Mouse (Mus musculus): Measurements from ENCODE around the gene Slc9a9. TPM values are rescaled to one million over a fixed set of nuclear protein-coding genes. Genes with fewer than 3 reads are reported as not detected.

Slc9a9 gene
- polyA plus RNA-seq, 1 experiment from 2014 or later: 1.6 TPM

GRCm38 (mm10) chr9:94656265-94656664 is 13.4 kb upstream of the Slc9a9 start:
- ATAC-seq (ENCODE audit: low read depth): no peak
- 78% methylated on average over 4 of the region's 4 CpGs for WGBS (ENCODE audit: insufficient replicate concordance)

GRCm38 (mm10) chr9:94659401-94660152 is 10.1 kb upstream of the Slc9a9 start:
- no peak for DNase-seq
- Histone ChIP-seq H3K4me3 (replicated peaks) (no peak overlapping the region), H3K4me2 (no peak overlapping the region), H3K4me1 (replicated peaks) (no peaks in the 10 kb centered on the region), H3K27ac (no peak overlapping the region), H3K9me3 (replicated peaks) (no peaks in the 10 kb centered on the region), H3K9ac (no peak overlapping the region), H3K36me3 (no peaks in the 10 kb centered on the region), H3K27me3 (no peaks in the 10 kb centered on the region)
- ATAC-seq (ENCODE audit: low read depth): 0 out of 2 replicates have a peak, but pooled peaks have one; percentile 20
- WGBS (ENCODE audit: insufficient replicate concordance): 23% methylated on average over 3 of the region's 3 CpGs

More at GRCm38 (mm10) chr9:94656265-94656664, 13.4 kb upstream of the Slc9a9 start:
- H3K27ac ChIP-seq: no peak overlapping the region
- H3K4me1 ChIP-seq (replicated peaks): no peaks in the 10 kb centered on the region
- no peaks in the 10 kb centered on the region for H3K27me3 ChIP-seq
- no peaks in the 10 kb centered on the region for H3K9me3 ChIP-seq (replicated peaks)
- no peak overlapping the region for H3K4me3 ChIP-seq (replicated peaks)
- H3K4me2 ChIP-seq: no peak overlapping the region
- no peaks in the 10 kb centered on the region for H3K36me3 ChIP-seq
- DNase-seq: no peak
- no peak overlapping the region for H3K9ac ChIP-seq

GRCm38 (mm10) chr9:94661768-94662167 is 7.9 kb upstream of the Slc9a9 start:
- Histone ChIP-seq H3K9ac (no peak overlapping the region), H3K36me3 (no peaks in the 10 kb centered on the region), H3K9me3 (replicated peaks) (no peaks in the 10 kb centered on the region), H3K27ac (no peak overlapping the region), H3K4me1 (replicated peaks) (no peaks in the 10 kb centered on the region), H3K4me2 (no peak overlapping the region), H3K27me3 (no peaks in the 10 kb centered on the region), H3K4me3 (replicated peaks) (no peak overlapping the region)
- WGBS (ENCODE audit: insufficient replicate concordance): 23% methylated on average over 2 of the region's 2 CpGs
- DNase-seq (no peak), ATAC-seq (ENCODE audit: low read depth) (no peak)

- DNase-seq (no peak), ATAC-seq (ENCODE audit: low read depth) (no peak)
- Histone ChIP-seq H3K4me1 (replicated peaks) (peaks cover 6% of the 10 kb centered on the region), H3K4me2 (no peak overlapping the region), H3K27ac (no peak overlapping the region), H3K36me3 (no peaks in the 10 kb centered on the region), H3K9me3 (replicated peaks) (no peaks in the 10 kb centered on the region), H3K27me3 (no peaks in the 10 kb centered on the region), H3K4me3 (replicated peaks) (no peak overlapping the region), H3K9ac (no peak overlapping the region)
- WGBS (ENCODE audit: insufficient replicate concordance): 25% methylated on average over 4 of the region's 4 CpGs
Observed at GRCm38 (mm10) chr9:94665248-94665647, 4.5 kb upstream of the Slc9a9 start.

- ATAC-seq (ENCODE audit: low read depth) (no peak), DNase-seq (no peak)
- H3K9me3 ChIP-seq (replicated peaks): no peaks in the 10 kb centered on the region
- H3K36me3 ChIP-seq: no peaks in the 10 kb centered on the region
- no peak overlapping the region for H3K4me3 ChIP-seq (replicated peaks)
- H3K27ac ChIP-seq: no peak overlapping the region
- WGBS (ENCODE audit: insufficient replicate concordance): 30% methylated on average over 7 of the region's 7 CpGs
- H3K4me1 ChIP-seq (replicated peaks): peaks cover 8% of the 10 kb centered on the region
- no peak overlapping the region for H3K4me2 ChIP-seq
- H3K9ac ChIP-seq: no peak overlapping the region
- no peaks in the 10 kb centered on the region for H3K27me3 ChIP-seq
Observed at GRCm38 (mm10) chr9:94668589-94668988, 1.1 kb upstream of the Slc9a9 start.

GRCm38 (mm10) chr9:94670704-94671103 is 995 bp downstream of the Slc9a9 start:
- peak overlapping the region; percentile 55; the same call in 1 of the 2 replicates for H3K4me3 ChIP-seq (replicated peaks)
- DNase-seq (no peak), ATAC-seq (ENCODE audit: low read depth) (no peak)
- H3K9me3 ChIP-seq (replicated peaks): no peaks in the 10 kb centered on the region
- H3K4me1 ChIP-seq (replicated peaks): peaks cover 8% of the 10 kb centered on the region
- H3K27me3 ChIP-seq: no peaks in the 10 kb centered on the region
- peak overlapping the region; percentile 66 for H3K4me2 ChIP-seq
- H3K27ac ChIP-seq: no peak overlapping the region
- H3K36me3 ChIP-seq: no peaks in the 10 kb centered on the region
- H3K9ac ChIP-seq: no peak overlapping the region

GRCm38 (mm10) chr9:94674704-94675103 is 5.0 kb downstream of the Slc9a9 start:
- no peak overlapping the region for H3K4me2 ChIP-seq
- no peaks in the 10 kb centered on the region for H3K9me3 ChIP-seq (replicated peaks)
- H3K4me3 ChIP-seq (replicated peaks): no peak overlapping the region
- no peak for DNase-seq
- no peak for ATAC-seq (ENCODE audit: low read depth)
- WGBS (ENCODE audit: insufficient replicate concordance): 67% methylated on average over 1 of the region's 1 CpGs
- H3K4me1 ChIP-seq (replicated peaks): 0 out of 2 replicates have a peak, but pooled peaks cover 4% of the 10 kb centered on the region
- H3K9ac ChIP-seq: no peak overlapping the region
- H3K27ac ChIP-seq: no peak overlapping the region
- H3K36me3 ChIP-seq: no peaks in the 10 kb centered on the region
- no peaks in the 10 kb centered on the region for H3K27me3 ChIP-seq

- ATAC-seq (ENCODE audit: low read depth): no peak
- 44% methylated on average over 3 of the region's 3 CpGs for WGBS (ENCODE audit: insufficient replicate concordance)
- no peak overlapping the region for H3K27ac ChIP-seq
- no peaks in the 10 kb centered on the region for H3K36me3 ChIP-seq
- no peak overlapping the region for H3K9ac ChIP-seq
- no peaks in the 10 kb centered on the region for H3K27me3 ChIP-seq
- H3K4me2 ChIP-seq: no peak overlapping the region
- DNase-seq: no peak
- H3K9me3 ChIP-seq (replicated peaks): no peaks in the 10 kb centered on the region
- H3K4me1 ChIP-seq (replicated peaks): no peaks in the 10 kb centered on the region
- no peak overlapping the region for H3K4me3 ChIP-seq (replicated peaks)
Observed at GRCm38 (mm10) chr9:94678021-94678655, 8.4 kb downstream of the Slc9a9 start.

GRCm38 (mm10) chr9:94680468-94681094 is 10.9 kb downstream of the Slc9a9 start:
- no peak for DNase-seq
- Histone ChIP-seq H3K4me2 (no peak overlapping the region), H3K4me3 (replicated peaks) (no peak overlapping the region), H3K27ac (no peak overlapping the region), H3K36me3 (no peaks in the 10 kb centered on the region), H3K9me3 (replicated peaks) (no peaks in the 10 kb centered on the region), H3K9ac (no peak overlapping the region), H3K27me3 (no peaks in the 10 kb centered on the region), H3K4me1 (replicated peaks) (no peaks in the 10 kb centered on the region)
- WGBS (ENCODE audit: insufficient replicate concordance): 74% methylated on average over 18 of the region's 18 CpGs
- no peak for ATAC-seq (ENCODE audit: low read depth)

GRCm38 (mm10) chr9:94681095-94681487 is 11.4 kb downstream of the Slc9a9 start:
- Histone ChIP-seq H3K4me2 (no peak overlapping the region), H3K9me3 (replicated peaks) (no peaks in the 10 kb centered on the region), H3K9ac (no peak overlapping the region), H3K4me3 (replicated peaks) (no peak overlapping the region), H3K27me3 (no peaks in the 10 kb centered on the region), H3K4me1 (replicated peaks) (no peaks in the 10 kb centered on the region), H3K36me3 (no peaks in the 10 kb centered on the region), H3K27ac (no peak overlapping the region)
- WGBS (ENCODE audit: insufficient replicate concordance): 74% methylated on average over 8 of the region's 8 CpGs
- DNase-seq (no peak), ATAC-seq (ENCODE audit: low read depth) (no peak)

- Histone ChIP-seq H3K9ac (no peak overlapping the region), H3K4me2 (no peak overlapping the region), H3K27ac (no peak overlapping the region), H3K36me3 (no peaks in the 10 kb centered on the region), H3K4me1 (replicated peaks) (no peaks in the 10 kb centered on the region), H3K9me3 (replicated peaks) (no peaks in the 10 kb centered on the region), H3K4me3 (replicated peaks) (no peak overlapping the region), H3K27me3 (no peaks in the 10 kb centered on the region)
- no peak for ATAC-seq (ENCODE audit: low read depth)
- 72% methylated on average over 2 of the region's 2 CpGs for WGBS (ENCODE audit: insufficient replicate concordance)
- DNase-seq: no peak
Observed at GRCm38 (mm10) chr9:94682260-94682659, 12.6 kb downstream of the Slc9a9 start.
